Mouse (Mus musculus) monocyte, adult 2 months (primary cell): ENCODE results near the gene Esp38.
"Not testable (repeated sequence)": the region's sequence is repeated elsewhere in the genome, so short reads cannot be mapped to it uniquely, and the experiment has no call there.

ENCODE experiments used
- DNase-seq, 2 experiments: peaks; one replicate each; pipeline ENCODE4 v3.0.0; 2022; ENCODE audit warnings: low spot score in 2 of 2, low read depth in 1 of 2

Esp38 gene

DNA sequence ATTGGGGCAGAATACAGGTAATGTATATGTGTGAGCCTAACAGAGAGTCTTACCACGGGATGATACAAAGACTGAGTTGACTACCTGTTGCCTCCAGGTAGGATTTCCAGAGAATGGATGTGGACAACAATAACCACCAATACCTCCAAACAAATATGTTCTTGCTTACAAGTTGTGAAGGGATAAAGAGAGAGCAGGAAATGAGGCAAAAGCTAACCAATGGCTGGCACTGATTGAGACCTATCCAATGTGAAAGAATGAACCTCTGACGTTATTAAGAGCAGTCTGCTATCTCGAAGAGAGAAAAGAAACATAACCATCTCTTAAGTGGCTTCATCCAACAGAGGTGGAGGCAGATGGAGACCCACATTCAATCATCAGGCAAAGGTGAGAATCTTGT, at the start of gene Esp38:
Gene Esp38, plus strand, starts transcription at position 301 of the 400 bp plus-strand sequence.
- DNase-seq = no peak

- DNase-seq = not testable (repeated sequence)
Observed at GRCm38 (mm10) chr17:39902928-39903545, 47.3 kb upstream of the Esp38 start.
